Mouse (Mus musculus) spleen, adult 2 months (tissue): Measurements from ENCODE around the gene Ankzf1.

Experiments
- CTCF ChIP-seq: fragments of 200-500 bp; IDR thresholded peaks from 2 replicates; pipeline ENCODE4 v1.5.1; 2011; ENCODE audit warnings: mild to moderate bottlenecking, inconsistent platforms; ENCODE audit not compliant: insufficient read depth, insufficient read length, insufficient replicate concordance; ENCODE audit errors: extremely low read depth
- POLR2A ChIP-seq: fragments of 200-500 bp; IDR thresholded peaks from 2 replicates; pipeline ENCODE4 v1.6.1; 2011; ENCODE audit warnings: low read depth, low read length, inconsistent platforms

- TF ChIP-seq CTCF: no peak
- no peak; the same call in 1 of the 2 replicates for TF ChIP-seq POLR2A
Observed at GRCm38 (mm10) chr1:75192452-75192851, 501 bp downstream of the Ankzf1 start.
